ENCODE assay signal across 8 mouse cellular contexts in the genomic region with DNA sequence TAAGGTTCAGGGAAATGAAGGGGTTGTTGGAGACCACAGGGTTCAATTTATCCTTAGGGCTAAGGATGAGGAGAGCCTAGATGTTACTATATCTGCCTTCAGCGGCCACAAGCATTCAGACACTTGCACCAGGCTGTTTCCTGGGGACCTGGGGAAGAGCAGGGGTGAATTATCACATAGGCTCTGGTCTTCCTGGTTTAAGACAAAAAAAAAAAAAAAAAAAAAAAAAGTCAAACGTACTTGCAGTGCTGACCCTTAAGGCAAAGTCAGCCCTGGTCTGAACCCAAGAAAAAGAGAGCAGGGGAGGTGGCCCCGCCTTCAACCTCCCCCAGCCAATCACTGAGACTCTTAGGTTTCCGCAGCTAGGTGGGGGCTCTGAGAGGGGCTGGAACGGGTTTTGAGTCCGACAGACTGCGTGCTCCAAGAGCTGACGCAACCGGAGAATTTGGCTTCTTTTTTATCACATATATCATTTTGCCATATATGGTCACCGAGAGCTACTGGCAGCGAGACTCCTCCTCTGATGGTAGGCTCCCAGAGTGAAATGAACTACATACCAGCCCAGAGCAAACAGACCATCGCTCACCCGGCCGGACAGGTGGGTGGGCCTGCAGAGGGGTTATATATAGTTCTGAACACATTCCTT. TPM values are rescaled to one million over a fixed set of nuclear protein-coding genes. Genes with fewer than 3 reads are reported as not detected.
DNase-seq lines count a peak whose midpoint lies in the region; ATAC-seq and TF ChIP-seq lines count a peak whose summit lies in the region.

No protein-coding gene starts in this region.

- no peaks in the 10 kb centered on the region for H3K36me3 ChIP-seq in forebrain, embryonic 15.5 days
- H3K36me3 ChIP-seq in hindbrain, embryonic 13.5 days = no peaks in the 10 kb centered on the region

- WGBS in forebrain, embryonic 15.5 days = 5% methylated on average over 14 of the region's 14 CpGs
- 6% methylated on average over 14 of the region's 14 CpGs for WGBS in hindbrain, embryonic 13.5 days

- H3K27ac ChIP-seq in forebrain, embryonic 15.5 days (replicated peaks) = no peak overlapping the region
- no peak overlapping the region for H3K27ac ChIP-seq in hindbrain, embryonic 13.5 days
- H3K27ac ChIP-seq in left cerebral cortex, adult 2 months = peak overlapping the region; percentile 81

- no peaks in the 10 kb centered on the region for H3K27me3 ChIP-seq in forebrain, embryonic 15.5 days
- no peaks in the 10 kb centered on the region for H3K27me3 ChIP-seq in hindbrain, embryonic 13.5 days

- H3K4me2 ChIP-seq in forebrain, embryonic 15.5 days (replicated peaks) = peak overlapping the region; percentile 49
- peak overlapping the region; percentile 56 for H3K4me2 ChIP-seq in hindbrain, embryonic 13.5 days

- no peaks in the 10 kb centered on the region for H3K9me3 ChIP-seq in forebrain, embryonic 15.5 days
- no peaks in the 10 kb centered on the region for H3K9me3 ChIP-seq in hindbrain, embryonic 13.5 days

- H3K4me1 ChIP-seq in forebrain, embryonic 15.5 days = peaks cover 11% of the 10 kb centered on the region
- H3K4me1 ChIP-seq in hindbrain, embryonic 13.5 days (replicated peaks) = peaks cover 12% of the 10 kb centered on the region

- H3K4me3 ChIP-seq in forebrain, embryonic 15.5 days = peak overlapping the region; percentile 29
- peak overlapping the region; percentile 36 for H3K4me3 ChIP-seq in hindbrain, embryonic 13.5 days
- peak overlapping the region; percentile 40 for H3K4me3 ChIP-seq in left cerebral cortex, adult 2 months

- intact Hi-C loops in left cerebral cortex, adult 2 months (cut with DNase I) = no loop called here

- peak; percentile 71 for ATAC-seq in forebrain, embryonic 15.5 days (replicated peaks)
- ATAC-seq in hindbrain, embryonic 13.5 days (ENCODE audit: low FRiP score) = peak; percentile 71; the same call in 1 of the 2 replicates

- no peak overlapping the region; the same call in 1 of the 2 replicates for H3K9ac ChIP-seq in forebrain, embryonic 15.5 days (replicated peaks)
- H3K9ac ChIP-seq in hindbrain, embryonic 13.5 days = no peak overlapping the region

- peak; percentile 87 for DNase-seq in MEL-GATA-1-ER (ENCODE audit: extremely low read depth, low read depth)
- DNase-seq in c-Kit-positive CD71-positive TER-119-positive erythroid progenitor cells, embryonic 14.5 days (ENCODE audit: low spot score) = peak; percentile 31
- DNase-seq in left cerebral cortex, adult 2 months (ENCODE audit: extremely low spot score in 1 of 2, low spot score in 2 of 2) = peak; percentile 54 to 56
- DNase-seq in lung, postnatal 4 days = peak; percentile 78 to 93
- peak; percentile 55 for DNase-seq in right cerebral cortex, postnatal 4 days
- no peak for DNase-seq in spleen, postnatal 14 days (ENCODE audit: low spot score in 2 of 2)

- TF ChIP-seq CTCF in left cerebral cortex, adult 2 months (IDR thresholded peaks at IDR 0.05) = no peak

RNA-seq across cellular contexts. Expression of a gene that starts 36.5 kb away (rescaled TPM):
- polyA plus RNA-seq in forebrain, embryonic 15.5 days (2015; fragmentation: Nextera tagmentation; extraction: Ambion mirVana) = 0.18 and 0.45 TPM in 2 replicates
- polyA plus RNA-seq in hindbrain, embryonic 13.5 days (2015; fragmentation: Nextera tagmentation; extraction: Ambion mirVana) = 0.27 TPM in 2 replicates
- total RNA-seq in left cerebral cortex, adult 2 months (2021) = 1 to 10 TPM in 1 of 2 experiments, under 1 TPM in 1; 0.66 to 1.2 TPM

Comparison
In these comparisons a context has a peak if more than half of its experiments do, and no peak if none do; other contexts are left out.
1. DNase-seq: peak in MEL-GATA-1-ER (single experiment), c-Kit-positive CD71-positive TER-119-positive erythroid progenitor cells, embryonic 14.5 days (single experiment), left cerebral cortex, adult 2 months (2 of 2), lung, postnatal 4 days (2 of 2) and right cerebral cortex, postnatal 4 days (single experiment); none in spleen, postnatal 14 days (0 of 2).
2. Peak in every context shown above with its lines, with median percentiles within 50 percentile points of each other: H3K4me3 ChIP-seq.